Mouse (Mus musculus): Measurements from ENCODE around the gene Fam222a. TPM values are rescaled to one million over a fixed set of nuclear protein-coding genes. Genes with fewer than 3 reads are reported as not detected.

Fam222a gene
- total RNA-seq, 2 experiments from 2014 or later: 5.0 to 5.7 TPM

DNA sequence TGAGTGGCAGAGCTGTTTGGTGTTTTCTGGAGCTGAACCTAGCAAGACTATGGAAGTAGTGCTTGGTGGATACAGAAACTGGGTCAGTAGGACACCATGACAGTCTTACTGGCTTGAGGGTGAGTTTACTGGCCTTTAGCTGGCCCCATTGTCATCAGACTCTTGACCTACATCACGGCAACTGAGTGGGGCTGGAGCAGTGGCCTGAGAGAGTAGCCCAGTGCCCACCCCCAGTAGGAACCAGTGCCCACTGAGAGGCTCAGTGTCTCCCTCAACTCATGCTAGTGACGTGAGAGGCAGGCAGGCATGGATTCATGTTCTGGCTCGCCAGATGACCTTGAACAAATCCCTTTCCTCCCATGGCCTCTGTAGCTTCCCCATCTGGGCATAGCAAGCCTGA lies 15.2 kb downstream of the Fam222a start:
- no peak for DNase-seq (ENCODE audit: low spot score in 2 of 2)

DNA sequence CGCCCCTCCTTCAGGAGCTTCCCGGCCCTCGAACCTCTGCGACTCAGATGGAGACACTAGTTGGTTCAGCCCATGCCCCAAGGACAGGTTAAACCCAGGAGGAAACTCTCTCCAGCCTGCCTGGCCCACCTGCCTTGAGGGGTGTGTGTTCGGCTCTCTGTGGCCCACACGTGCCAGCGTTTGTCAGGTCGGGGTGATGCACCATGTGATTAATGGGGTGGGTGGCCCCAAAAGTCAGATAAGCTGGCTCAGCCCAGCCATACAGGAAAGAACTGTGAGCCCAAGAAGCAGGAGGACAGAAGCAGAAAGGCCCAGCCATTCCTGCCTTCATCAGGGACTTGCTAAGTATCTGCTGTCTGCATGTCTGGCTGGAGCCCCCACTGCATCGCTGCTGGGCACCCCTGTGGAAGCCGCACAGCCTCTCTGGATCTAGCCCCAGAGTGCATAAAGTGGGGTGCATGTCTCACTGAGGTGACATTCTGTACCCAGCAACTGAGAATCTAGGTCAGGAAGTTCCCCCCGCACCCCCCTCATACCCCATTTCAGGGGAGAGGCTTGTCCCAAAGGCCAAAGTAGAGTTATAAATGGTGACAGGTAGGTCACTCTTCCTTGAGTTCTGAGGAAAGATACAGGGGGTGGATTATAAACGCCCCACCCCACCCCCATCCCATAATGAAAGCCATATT lies 15.8 kb downstream of the Fam222a start:
- DNase-seq (ENCODE audit: low spot score in 2 of 2): no peak

DNA sequence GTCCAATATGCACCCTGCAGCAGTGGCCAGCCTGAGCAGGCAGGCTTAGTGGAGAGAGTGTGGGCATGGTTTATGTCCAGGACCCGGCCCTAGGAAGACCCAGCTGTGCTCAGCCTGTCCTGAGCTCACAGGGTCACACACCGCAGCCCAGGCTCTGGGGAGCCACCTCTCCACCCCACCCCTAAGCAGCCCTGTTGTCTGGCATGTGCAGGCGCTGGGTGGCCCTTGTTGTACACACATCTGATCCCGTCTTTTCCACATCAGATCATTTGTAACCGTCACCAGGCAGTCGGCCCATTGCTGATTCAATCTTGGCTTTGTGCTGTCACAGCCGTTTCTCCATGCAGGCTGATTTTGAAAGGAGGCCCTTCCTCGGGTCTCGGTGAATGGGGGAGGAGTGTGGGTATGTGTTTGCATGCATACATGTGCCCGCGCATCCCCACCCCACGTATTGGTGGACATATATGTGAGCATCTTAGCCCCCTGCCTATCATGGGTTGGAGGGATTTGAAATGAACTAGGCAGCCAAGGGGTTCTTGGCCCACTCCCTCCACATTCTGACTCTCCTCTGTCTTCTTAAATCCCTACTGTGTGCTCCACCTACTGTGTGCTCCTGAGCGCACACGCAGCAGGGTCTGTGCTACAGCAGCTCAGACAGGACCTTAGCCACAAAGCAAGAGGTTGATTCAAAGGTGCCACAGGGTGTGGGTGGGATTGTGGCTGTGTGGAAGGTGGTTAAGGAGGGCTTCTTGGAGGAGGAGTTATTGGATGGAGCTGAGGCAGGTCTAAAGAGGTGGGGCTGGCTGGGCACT lies 16.7 kb downstream of the Fam222a start:
- peak in 1 of 2 experiments; percentile 52 for DNase-seq (ENCODE audit: low spot score in 2 of 2)

DNA sequence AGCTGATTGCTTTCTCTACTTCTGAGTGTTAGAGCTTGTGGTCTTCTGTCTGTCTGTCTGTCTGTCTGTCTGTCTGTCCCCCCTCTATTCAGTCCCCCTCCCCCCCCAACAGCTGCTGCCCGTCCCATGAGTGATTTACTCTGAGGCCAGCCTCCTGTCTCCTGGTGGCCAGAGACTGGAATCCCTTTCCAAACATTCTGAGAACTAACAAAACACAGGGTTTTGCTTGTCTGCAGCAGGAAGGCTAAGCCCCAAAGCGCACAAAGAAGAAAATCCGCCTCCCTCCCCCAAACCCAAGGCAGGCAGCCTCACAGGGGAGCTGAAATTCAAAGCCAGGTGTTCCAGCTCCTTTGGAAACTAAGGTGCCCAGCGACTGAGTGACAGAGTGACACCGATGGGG lies 17.9 kb downstream of the Fam222a start:
- DNase-seq (ENCODE audit: low spot score in 2 of 2): no peak

DNA sequence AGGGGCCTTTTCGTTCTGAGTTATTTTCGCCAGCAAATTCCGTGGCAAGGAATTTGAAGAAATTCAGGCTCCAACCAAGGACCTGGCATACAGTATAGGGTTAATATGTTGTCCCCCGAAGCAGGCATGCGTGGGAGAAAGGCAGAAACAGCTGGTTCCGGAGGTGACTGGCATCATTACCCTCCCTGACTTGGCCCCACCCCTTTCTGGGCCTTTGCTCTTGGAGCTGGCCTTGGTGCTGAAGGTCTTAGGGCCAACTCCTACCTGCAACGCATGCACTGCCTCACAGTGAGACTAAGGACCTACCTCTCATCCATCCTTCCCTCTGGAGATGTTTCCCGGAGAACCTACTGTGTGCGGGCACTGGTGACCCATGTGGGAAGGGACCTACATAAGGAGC lies 20.1 kb downstream of the Fam222a start:
- DNase-seq (ENCODE audit: low spot score in 2 of 2): no peak

DNA sequence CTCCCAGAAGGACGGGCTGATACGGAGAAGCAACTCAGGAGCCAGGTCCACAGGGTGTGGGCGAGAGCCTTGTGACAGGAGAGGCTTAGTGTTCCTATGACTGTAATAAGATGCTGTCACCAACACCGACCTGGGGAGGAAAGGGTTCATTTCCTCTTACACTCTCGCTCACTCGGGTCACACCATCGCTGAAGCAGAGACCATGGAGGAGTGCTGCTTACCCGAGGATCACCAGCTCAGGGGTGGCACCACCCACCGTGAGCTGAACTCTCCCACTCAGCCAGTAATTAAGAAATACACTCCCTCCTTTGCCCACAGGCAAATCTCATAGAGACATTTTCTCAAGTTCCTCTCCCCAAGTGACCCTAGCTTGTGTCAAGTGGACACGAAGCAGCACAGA lies 20.6 kb downstream of the Fam222a start:
- DNase-seq (ENCODE audit: low spot score in 2 of 2): no peak

DNA sequence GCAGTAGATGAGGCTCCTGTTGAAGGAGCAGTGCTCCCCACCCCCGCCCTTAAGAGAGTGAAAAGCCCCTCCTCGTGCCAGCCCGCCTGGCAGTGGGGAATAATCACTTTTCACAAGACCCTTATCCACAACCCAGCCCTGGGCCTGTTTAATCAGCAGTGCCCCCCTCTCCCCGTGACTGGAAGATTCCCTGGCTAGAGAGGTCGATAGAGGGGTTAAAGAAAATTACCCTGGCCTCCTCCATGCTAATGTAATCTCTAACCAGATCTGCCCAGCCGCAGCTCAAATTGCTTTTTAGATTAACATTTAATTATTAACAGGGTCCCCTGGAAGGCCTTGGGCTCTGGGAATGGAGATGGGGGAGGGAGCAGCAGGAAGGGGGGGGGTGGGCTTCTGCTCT lies 21.2 kb downstream of the Fam222a start:
- DNase-seq (ENCODE audit: low spot score in 2 of 2): no peak

DNA sequence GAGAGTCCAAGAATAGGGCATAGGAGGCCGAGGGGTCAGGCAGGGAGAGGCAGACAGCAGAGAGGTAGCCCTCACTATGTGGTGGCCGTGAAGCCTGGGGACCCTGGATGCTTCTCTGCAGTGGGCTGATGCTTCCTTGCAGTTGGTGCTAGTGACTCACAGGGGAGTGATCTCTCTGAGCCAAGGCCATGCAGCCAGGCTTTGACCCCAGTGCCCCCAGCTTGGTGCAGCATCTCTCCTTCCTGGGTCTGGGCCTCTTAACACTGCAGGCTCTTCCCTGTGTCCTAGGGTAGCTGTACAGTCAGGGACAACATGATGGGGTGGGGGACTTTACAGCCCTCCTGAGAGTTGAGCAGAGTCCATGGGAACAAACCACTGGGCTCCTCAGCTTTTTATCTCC lies 21.6 kb downstream of the Fam222a start:
- DNase-seq (ENCODE audit: low spot score in 2 of 2): no peak

DNA sequence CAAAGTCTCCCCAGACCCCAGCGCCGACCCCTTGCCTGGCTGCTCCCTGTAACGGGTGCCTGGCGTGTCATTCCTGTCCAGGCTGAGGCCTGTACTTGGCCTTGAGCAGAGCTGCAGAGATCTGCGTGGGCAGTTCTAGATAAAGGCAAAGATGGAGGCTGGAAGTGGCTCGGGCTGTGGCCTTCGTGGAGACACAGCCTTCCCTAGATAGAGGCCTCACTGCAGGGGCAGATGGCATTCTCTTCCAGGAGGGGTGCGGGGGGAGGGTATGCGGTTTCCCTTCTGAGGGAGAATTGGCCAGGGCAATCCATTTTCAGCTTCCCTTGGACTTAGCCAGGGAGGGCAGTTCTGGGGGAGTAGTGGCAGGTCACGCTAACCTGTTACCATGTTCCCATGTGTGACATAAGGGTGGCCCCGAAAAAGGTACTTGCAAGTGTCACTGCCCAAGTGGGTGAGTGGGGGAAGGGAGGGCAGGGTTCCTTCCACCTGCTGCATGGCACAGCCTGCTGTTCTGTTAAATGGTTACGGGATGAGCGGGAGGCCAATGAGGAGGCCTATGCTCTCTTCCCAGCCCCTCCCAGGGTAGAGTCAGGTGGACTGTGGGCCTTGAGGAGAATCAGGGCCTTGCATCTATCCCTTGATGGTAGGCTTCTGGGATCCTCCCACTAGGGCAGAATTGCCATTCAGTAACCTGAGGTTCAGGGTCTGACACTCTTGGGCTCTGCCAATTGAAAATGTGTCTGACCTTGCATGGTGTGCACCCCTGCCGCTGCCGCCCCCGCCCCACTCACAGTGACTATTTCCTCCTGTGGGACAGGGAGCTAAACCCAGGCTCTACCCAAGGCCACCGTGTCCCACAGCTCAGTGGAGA lies 22.5 kb downstream of the Fam222a start:
- DNase-seq (ENCODE audit: low spot score in 2 of 2): no peak

DNA sequence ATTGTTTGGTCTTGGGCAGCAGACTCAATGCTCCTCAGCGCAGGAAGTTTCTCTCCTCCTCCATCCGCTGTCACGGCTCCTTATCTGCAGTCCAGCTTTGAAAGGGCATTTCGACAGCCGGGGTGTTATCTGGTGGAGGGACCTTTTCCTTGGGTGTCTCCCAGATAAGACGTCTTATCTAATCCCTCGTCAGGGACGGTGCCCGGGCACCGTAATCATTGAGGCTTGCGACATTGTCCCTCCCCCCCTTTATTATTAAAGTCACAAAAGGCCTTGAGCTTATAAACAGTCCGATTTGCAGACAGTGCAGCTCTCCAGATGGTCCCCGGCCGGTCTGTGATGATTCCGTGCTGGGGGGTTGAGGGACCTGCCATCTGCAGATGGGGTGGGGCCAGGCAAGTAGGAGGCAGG lies 23.3 kb downstream of the Fam222a start:
- no peak for DNase-seq (ENCODE audit: low spot score in 2 of 2)

DNA sequence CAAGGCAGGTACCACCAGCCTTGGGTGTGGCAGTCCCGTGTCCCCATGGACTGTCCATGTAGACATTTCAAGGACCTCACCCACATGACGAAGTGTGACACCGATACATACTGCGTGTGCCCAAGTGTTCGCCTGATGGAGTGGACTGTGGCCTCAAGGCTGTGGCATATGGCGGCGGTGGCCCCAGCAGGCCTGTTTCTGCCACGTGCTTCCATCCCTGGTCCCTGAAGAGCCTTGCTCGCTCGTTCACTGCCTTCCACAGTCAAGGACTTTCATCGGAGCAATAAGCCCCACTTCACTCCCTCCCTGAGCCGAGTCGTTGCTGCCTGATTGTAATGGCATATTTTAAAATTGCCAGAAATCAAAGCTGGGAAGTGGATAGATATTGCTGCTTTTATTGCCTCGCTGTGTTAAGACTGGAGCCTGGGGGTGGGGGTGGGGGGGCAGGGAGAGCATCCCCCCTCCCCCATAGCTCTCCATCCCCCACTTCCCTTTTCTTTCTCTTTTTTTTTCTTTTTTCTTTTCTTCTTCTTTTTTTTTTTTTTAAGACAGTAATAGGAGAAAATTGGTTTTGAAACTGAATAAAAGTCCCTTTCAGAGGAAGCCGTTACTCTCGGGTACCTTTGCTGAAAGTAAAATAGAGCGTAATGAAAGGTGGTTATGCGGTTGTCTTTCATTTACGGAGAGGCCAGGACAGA lies 24.8 kb downstream of the Fam222a start:
- DNase-seq (ENCODE audit: low spot score in 2 of 2): no peak

DNA sequence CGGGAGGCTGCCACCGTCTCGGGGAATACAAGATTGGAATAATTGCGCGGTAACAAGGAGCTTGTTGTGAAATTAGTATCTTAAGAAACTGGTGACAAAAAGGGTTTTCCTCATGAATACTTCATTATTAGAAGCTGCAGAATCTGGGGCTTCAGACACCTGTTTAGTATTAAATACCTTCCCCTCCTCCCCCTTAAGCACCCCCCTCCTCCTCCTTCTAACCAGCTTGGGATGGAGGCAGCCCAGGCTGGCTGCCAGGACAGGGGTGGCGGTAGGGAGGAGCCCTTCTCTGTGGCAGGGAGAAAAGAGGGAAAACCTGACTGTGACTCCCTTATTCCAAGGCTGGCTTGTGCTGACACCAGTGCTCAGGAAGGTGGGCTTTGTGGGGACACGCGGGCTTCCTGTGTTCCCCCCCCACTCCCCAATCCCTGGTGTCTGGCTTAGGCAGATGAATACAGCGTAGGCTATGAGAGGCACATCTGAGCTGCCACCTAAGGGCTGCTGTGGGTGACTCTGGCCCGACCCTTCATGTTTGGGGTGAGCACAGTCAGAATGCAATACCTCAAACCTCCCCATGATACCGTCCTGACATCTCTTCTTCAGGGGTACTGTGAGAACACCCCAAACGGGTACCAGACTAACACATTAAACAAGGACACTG lies 25.5 kb downstream of the Fam222a start:
- no peak for DNase-seq (ENCODE audit: low spot score in 2 of 2)

DNA sequence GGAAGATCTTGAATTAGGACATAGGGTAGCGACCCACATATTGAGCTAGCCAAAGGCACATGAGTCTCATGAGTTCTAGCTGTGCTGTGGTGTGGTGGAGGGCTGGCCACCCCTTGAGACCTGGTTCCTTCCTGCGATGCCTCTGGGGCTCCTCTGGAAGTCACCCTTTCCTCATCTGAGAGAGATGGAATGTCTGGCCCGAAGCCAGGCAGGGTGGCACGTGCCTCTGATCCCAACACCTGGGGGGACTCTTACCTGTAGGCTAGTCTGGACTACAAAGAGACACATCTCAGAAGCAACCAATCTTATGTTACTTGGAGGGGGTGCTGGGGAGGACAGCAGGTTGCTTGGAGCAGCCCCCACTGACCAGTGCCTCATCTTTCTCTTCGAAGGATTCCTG lies 26.1 kb downstream of the Fam222a start:
- DNase-seq (ENCODE audit: low spot score in 2 of 2): no peak

DNA sequence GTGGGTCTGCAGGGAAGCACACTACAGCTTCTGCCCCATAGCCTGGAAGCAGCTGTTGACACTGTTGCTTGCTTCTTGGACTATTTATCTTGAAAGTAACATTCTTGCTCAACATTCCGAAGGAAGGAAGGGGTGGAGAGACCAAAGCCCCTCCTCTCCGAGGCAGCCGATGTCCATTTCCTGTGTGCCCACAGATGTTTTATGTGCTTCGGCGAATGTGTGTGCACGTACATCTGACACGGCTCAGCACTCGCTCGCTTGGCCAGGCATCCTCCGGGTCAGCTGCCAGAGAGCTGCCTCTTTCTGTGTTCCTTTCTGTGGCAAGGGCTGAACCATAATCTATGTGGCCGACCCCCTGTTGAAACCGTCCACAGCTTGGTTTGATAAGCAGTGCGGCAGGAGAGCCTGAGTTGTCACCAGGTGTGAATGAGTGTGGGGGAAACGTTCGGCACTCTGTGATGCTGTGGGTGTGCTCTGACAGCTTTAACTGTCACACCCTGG lies 27.0 kb downstream of the Fam222a start:
- DNase-seq (ENCODE audit: low spot score in 2 of 2): no peak

DNA sequence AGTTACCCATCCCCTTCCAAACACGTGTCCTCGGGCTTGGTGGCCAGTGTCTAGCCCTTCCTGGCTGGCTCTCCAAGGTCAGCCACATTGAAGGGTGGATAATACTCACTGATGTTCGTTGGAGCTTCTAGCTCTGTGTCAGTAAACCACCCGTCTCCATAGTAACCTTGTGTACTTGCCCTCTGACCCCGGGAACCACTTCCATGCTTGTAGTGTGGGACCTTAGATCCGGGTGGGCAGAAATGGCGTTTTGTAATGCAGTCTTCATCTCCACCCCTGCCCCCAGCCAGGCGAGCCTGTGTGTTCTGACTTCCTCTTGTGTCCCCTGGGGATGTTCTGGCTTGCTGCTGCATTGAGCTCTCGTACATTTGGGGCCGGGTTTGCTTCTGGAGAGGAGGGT lies 28.8 kb downstream of the Fam222a start:
- DNase-seq (ENCODE audit: low spot score in 2 of 2): no peak

DNA sequence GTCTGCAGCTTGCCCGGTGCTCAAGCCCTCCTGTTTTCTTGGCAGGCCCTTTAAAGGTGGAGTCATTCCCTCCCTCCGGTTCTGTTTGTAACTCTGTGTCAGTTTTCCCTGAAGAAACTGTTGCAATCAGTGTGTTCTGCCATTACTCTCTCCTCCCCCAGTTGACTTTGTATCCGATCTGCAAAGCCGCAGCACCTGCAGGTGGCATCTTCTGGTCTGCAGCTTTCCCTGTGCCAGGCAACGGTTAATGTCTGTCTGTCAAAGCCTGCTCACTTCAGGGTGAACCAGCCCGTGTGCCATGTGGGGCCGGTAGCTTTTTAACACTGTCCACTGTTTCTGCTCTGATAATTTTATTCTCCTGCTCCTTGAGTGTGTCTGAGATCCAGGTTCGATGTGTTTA lies 29.4 kb downstream of the Fam222a start:
- DNase-seq (ENCODE audit: low spot score in 2 of 2): no peak

DNA sequence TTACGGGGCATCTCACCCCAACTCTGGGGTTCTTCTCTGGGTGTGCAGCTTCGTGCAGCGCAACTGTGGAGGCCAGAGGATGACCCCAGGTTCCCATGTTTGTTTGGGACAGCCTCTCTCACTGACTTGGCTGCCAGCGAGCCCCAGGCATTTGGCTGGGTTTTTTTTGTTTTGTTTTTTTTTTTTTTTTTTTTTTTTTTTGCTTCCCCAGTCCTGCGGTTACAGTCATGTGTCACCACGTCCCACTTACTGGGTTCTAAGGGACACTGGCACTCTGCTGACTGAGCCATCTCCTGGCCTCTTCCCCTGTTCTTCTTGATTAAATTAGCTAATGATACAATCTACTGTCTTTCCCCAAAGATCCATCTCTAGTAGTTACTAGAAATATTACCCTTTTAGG lies 29.8 kb downstream of the Fam222a start:
- DNase-seq (ENCODE audit: low spot score in 2 of 2): no peak

DNA sequence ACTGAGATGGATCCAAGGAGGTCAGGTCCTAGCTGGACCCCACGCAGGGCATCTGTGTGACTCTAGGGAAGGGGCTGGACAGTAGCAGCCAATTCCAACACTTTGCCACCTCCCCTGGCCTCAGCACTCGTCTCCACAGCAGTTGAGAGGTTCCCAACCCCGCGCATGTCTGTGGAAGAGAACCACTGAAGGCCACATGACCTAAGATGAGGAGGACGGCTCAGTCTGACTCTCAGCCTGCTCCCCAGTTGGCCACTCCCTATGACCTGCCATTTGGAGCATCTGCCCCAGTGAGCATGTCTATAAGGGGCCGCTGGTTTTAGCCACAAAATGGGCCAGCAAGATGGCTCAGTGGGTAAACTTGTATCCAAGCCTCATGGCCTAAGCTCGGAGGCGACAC lies 34.2 kb downstream of the Fam222a start:
- no peak for DNase-seq (ENCODE audit: low spot score in 2 of 2)

DNA sequence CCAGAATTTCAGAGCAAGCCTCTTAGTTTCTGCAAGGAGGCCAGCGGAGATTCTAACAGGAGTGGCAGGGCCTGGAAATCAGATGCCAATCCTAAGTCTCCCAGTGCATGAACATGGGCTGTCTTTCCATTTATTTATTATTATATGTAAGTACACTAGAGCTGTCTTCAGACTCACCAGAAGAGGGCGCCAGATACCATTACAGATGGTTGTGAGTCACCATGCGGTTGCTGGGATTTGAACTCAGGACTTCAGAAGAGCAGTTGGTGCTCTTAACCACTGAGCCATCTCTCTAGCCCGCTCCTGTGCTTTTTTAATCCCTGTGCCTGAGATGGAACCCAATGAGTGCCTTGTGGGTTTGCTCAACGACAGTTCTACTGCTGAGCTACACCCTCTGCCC lies 36.2 kb downstream of the Fam222a start:
- DNase-seq (ENCODE audit: low spot score in 2 of 2): no peak

DNA sequence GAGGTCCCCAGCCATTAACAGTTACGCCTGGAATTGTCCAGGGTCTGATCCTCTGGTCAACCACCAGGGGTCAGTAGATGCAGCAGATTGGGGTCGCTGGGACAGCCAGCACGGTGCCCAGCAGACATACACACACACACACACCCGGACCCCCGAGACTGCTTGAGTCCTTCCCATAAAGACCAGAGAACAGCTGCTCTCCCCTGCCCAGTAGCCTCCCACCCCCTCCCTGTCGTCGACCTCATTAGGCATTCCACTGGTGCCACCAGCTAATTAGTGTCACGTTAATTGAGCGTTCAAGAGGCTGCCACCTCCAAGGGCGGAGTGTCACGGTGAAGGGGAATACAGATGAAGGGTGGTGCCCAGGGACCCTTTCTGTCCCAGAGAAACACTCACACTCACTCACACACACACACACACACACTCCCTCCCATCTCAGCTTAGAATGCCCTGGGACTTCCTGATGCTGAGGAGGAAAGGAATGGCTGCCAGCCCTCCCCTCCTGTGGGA lies 37.0 kb downstream of the Fam222a start:
- DNase-seq (ENCODE audit: low spot score in 2 of 2): no peak

Data from layer of hippocampus, postnatal 10 days (tissue).